Mouse (Mus musculus) cerebellum, postnatal 10 days (tissue): ENCODE data around the gene Gopc.
"Not testable (repeated sequence)": the region's sequence is repeated elsewhere in the genome, so short reads cannot be mapped to it uniquely, and the experiment has no call there.

Experiments used
- DNase-seq, 2 experiments: peaks; one replicate each; pipeline ENCODE4 v3.0.0; 2021; ENCODE audit warnings: mixed read lengths in 2 of 2

Gene Gopc

GRCm38 (mm10) chr10:52384823-52385610 lies 3.1 kb upstream of the Gopc start:
- peak; percentile 74 to 75 for DNase-seq

GRCm38 (mm10) chr10:52383522-52383921 lies 1.6 kb upstream of the Gopc start:
- no peak for DNase-seq

- no peak for DNase-seq
Observed at GRCm38 (mm10) chr10:52383022-52383421, 1.1 kb upstream of the Gopc start.

GRCm38 (mm10) chr10:52381321-52381801 lies 563 bp downstream of the Gopc start:
- peak in 1 of 2 experiments; percentile 62 for DNase-seq

- no peak for DNase-seq
Observed at GRCm38 (mm10) chr10:52377813-52378212, 4.1 kb downstream of the Gopc start.

GRCm38 (mm10) chr10:52376422-52376821 lies 5.5 kb downstream of the Gopc start:
- DNase-seq: no peak

GRCm38 (mm10) chr10:52374651-52375050 lies 7.3 kb downstream of the Gopc start:
- DNase-seq: no peak

- no peak for DNase-seq
Observed at GRCm38 (mm10) chr10:52373834-52374233, 8.1 kb downstream of the Gopc start.

- DNase-seq: peak in 1 of 2 experiments; percentile 23
Observed at GRCm38 (mm10) chr10:52368376-52368775, 13.5 kb downstream of the Gopc start.

- DNase-seq: no peak
Observed at GRCm38 (mm10) chr10:52360862-52361609, 20.9 kb downstream of the Gopc start.

GRCm38 (mm10) chr10:52360241-52360735 lies 21.6 kb downstream of the Gopc start:
- peak; percentile 18 to 25 for DNase-seq

- DNase-seq: no peak
Observed at GRCm38 (mm10) chr10:52358467-52358866, 23.5 kb downstream of the Gopc start, which contains the start of gene Gm26741. TSS of gene Gm26741 (plus strand) at chr10:52358767.

GRCm38 (mm10) chr10:52353184-52353583 lies 28.7 kb downstream of the Gopc start:
- DNase-seq: no peak

GRCm38 (mm10) chr10:52343324-52343723 lies 38.6 kb downstream of the Gopc start:
- DNase-seq: not testable (repeated sequence)

GRCm38 (mm10) chr10:52331007-52331406 lies 50.9 kb downstream of the Gopc start:
- DNase-seq: peak; percentile 63 to 76

- no peak for DNase-seq
Observed at GRCm38 (mm10) chr10:52321918-52322317, 60.0 kb downstream of the Gopc start.

GRCm38 (mm10) chr10:52319506-52320286 lies 62.2 kb downstream of the Gopc start:
- no peak for DNase-seq

GRCm38 (mm10) chr10:52309196-52309595 lies 72.7 kb downstream of the Gopc start:
- DNase-seq: no peak

- DNase-seq: peak; percentile 15 to 24
Observed at GRCm38 (mm10) chr10:52304574-52304973, 77.3 kb downstream of the Gopc start.

- no peak for DNase-seq
Observed at GRCm38 (mm10) chr10:52302271-52302670, 79.7 kb downstream of the Gopc start.

- DNase-seq: no peak
Observed at GRCm38 (mm10) chr10:52301766-52302165, 80.2 kb downstream of the Gopc start.

- DNase-seq: not testable (repeated sequence)
Observed at GRCm38 (mm10) chr10:52298568-52298967, 83.4 kb downstream of the Gopc start.

- no peak for DNase-seq
Observed at GRCm38 (mm10) chr10:52295934-52296333, 86.0 kb downstream of the Gopc start.
